Mouse (Mus musculus) lung, embryonic 15.5 days (tissue): ENCODE measurements around the gene Asb1. TPM values are rescaled to one million over a fixed set of nuclear protein-coding genes. Genes with fewer than 3 reads are reported as not detected.

Source experiments
- polyA plus RNA-seq: library from polyadenylated mRNA; unstranded; fragments of >200 nt; fragmentation: Nextera tagmentation; extraction: Ambion mirVana; gene quantifications from 2 replicates; pipeline ENCODE4 v1.2.1, GENCODE M21; 2015

Gene Asb1
- polyA plus RNA-seq, 1 experiment from 2014 or later = 6.2 TPM

Other genes starting within 250 kb of the Asb1 start
- 13.9 and 14.2 TPM in 2 replicates for gene Scly, start 242.2 kb upstream of the Asb1 start, polyA plus RNA-seq
- gene Espnl, start 218.5 kb upstream of the Asb1 start, polyA plus RNA-seq = 0.04 and 0.05 TPM in 2 replicates
- 1.6 and 2.3 TPM in 2 replicates for gene Klhl30, start 189.5 kb upstream of the Asb1 start, polyA plus RNA-seq
- 3.3 and 3.5 TPM in 2 replicates for gene Erfe, start 174.1 kb upstream of the Asb1 start, polyA plus RNA-seq
- 146 and 149 TPM in 2 replicates for gene Ilkap, start 141.7 kb upstream of the Asb1 start, polyA plus RNA-seq
- gene Hes6, start 126.5 kb upstream of the Asb1 start, polyA plus RNA-seq = 85.4 and 91.3 TPM in 2 replicates
- 8.2 and 11.4 TPM in 2 replicates for gene Per2, start 81.2 kb upstream of the Asb1 start, polyA plus RNA-seq
- 11.0 and 11.5 TPM in 2 replicates for gene Traf3ip1, start 45.9 kb upstream of the Asb1 start, polyA plus RNA-seq